Mouse (Mus musculus) lung, postnatal 4 days (tissue): ENCODE results near the gene Lmna.
A peak's percentile ranks its signal among the peaks of the same experiment; 100 is the strongest.

ENCODE experiments used
- DNase-seq, 2 experiments: peaks; one replicate each; pipeline ENCODE4 v3.0.0; 2021

The Lmna gene

DNA sequence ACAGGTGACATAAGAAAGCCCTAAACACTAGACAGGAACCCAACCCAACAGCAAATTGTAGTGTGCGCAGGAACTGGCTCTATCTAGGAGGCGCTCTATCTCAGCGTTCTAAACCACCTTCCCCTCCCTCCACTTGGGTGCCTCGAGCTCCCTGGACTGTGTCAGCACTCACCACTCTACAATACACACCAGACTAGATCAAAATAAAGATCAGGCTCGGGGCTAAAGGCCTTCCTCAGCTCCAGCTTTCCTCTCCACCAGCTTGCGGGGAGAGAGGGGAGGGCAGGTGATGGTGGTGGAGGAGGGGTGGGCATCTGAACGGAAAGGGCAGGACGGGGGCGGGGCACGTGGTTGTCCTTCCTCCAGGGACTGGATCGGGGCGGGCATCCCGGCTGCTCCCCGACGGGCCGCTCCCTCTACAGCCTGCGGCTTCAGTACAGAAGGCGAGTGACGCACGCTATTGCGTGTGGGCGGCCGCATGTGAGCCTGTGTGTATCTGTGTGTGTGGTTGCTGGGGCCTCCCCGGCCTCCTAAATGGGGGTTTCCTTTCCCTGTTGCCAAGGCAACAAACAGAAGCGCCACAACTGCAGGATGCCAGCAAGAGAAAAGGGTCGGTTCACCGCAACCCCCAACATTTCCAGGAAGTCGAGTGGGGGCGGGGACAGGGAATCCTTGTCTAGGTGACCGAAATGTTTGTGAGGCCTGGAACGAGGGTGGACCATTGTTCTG, at the start of gene Lmna:
TSS of gene Lmna (minus strand) at position 265 of the 729 bp plus-strand sequence.
- peak; percentile 97 to 99 for DNase-seq

DNA sequence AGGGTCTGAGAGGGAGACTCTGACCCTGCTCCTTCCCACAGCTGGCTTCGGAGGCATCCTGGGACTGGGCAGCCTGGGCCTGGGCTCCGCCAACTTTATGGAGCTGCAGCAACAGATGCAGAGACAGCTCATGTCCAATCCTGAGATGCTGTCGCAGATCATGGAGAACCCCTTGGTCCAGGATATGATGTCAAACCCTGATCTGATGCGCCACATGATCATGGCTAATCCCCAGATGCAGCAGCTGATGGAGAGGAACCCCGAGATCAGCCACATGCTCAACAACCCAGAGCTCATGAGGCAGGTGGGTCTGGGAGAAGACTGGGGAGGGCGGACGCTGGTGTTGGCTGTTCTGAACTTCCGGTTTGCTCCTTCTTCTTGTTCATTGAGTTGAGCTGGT, 46.9 kb upstream of the Lmna start:
- no peak for DNase-seq

DNA sequence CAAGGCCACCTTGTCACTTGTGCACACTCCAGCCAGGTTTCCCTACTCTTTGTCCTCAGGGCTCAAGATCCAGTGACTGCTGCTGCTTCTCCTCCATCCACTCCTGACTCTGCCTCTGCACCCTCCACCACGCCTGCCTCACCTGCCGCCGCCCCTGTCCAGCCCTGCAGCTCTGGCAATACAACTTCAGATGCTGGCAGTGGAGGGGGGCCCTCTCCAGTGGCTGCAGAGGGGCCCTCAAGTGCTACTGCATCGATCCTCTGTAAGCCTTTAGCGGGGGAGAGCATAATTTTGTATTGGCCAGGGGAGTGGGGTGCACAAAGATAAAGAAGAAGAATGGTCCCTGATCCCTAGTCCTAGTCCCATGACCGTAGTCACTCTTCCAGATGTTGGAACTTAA, 46.0 kb upstream of the Lmna start:
- no peak for DNase-seq

DNA sequence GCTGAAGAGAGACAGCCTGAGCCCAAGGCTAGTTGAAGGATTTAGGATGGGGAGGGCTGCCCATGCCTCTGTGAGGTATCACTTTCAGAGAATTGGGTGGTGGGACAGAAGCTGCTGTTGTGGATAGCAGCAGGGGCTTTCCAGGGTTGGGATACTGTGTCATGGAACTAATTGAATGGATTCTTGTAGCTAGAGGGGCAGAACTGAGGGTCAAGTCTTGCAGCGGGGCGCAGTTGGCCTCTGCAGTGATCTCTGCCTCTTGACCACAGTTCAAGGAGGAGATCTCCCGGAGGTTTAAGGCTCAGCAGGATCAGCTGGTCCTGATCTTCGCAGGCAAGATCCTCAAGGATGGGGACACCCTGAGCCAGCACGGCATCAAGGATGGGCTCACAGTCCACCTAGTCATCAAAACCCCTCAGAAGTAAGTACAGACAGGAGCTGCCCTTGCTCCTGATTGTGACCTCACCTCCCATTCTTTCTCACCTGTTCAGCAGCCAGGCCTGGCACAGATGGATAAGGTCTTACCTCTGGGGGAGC, 45.4 kb upstream of the Lmna start:
- no peak for DNase-seq

DNA sequence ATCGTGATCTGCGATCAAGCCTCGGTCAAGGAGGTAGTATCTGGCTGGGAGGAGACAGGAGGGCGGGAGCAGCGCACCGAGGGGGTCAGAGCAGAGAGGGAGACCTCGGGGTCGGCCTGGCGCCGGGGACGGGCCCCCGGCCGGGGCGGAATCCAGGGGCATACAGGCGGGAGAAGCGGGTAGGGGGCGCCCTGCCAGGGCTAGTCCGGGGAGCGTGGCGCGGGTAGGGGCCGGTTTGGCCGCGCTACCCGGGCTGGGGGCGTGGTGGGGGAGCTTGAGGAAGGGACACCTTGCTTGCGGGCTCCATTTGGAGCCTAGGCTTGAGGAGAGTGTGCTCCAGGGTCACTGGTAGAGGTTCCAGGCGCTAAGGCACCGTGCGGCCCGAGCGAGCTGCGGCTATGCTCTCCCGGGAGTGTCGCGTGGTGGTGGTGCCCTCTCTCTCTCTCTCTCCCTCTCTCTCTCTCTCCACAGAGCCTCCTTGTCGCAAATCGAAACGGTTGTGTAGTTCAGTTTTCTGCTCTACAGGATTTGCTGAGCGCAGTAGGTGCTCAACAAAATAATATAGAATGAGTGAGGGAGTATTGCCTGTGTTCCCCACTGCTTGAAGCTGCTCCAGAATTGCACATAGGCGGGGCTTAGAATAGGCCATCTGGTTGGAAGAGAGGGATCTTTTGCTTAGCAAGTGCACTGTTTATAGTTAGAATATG, 44.3 kb upstream of the Lmna start:
- no peak for DNase-seq

DNA sequence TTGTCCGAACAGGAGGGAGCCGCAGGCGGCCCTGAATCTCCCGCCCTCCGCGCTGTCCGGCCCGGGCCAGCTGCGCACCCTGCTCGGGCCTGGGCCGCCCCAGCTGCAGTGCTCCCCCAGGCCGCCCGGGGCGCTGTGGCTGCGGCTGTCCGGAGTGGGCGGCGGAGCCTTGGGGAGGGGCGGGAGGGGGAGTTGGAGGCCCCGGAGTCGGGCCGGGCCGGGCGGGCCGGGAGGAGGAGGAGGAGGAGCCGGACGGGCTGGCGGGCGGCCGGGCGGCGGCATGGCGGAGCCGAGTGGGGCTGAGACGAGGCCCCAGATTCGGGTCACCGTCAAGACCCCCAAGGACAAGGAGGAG, 43.7 kb upstream of the Lmna start, which contains the start of gene Ubqln4:
TSS of gene Ubqln4 (plus strand) at position 234 of the 355 bp plus-strand sequence.
- peak; percentile 95 to 96 for DNase-seq

DNA sequence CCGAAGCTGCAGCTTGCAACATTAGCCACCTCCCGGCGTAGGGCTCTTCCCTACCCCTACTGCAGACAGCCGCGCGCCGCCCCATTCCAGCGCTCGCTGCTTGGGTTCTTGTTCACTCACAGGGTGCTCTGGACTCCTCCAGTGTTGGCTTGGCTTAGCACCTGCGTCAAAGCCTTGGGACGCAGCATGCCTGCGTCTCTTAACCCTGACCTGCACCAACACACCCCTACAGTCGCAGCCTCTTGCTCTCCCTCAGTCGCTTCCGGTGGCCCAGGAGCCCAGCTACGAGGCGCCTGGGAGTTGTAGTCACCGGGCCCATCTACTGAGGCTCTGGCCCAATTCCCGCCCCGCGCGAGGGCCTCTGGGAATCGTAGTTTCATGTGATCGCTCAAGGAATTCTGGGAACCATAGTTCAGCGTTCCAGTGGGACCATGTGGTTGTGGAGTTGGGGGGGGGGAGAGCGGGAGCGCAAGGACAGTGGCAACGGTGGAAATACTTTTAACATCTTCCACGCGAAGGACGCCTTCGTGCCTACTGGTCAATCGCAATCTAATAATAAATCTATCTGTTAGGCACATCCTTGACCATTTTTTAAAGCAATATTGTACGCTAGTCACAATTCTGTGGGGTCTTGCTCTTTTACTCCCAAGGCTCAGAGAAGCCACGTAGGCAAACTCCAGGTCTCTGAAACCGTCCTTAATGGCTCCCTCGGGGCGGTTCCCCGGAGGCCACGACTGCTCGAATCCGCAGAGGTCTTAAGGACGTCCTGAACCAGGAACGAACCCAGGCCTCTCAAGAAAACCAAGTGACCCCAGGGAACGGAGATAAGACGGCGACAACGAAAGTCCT, 43.1 kb upstream of the Lmna start, which contains the start of gene Lamtor2:
TSS of gene Lamtor2 (minus strand) at position 399 of the 849 bp plus-strand sequence.
- peak; percentile 98 to 99 for DNase-seq

DNA sequence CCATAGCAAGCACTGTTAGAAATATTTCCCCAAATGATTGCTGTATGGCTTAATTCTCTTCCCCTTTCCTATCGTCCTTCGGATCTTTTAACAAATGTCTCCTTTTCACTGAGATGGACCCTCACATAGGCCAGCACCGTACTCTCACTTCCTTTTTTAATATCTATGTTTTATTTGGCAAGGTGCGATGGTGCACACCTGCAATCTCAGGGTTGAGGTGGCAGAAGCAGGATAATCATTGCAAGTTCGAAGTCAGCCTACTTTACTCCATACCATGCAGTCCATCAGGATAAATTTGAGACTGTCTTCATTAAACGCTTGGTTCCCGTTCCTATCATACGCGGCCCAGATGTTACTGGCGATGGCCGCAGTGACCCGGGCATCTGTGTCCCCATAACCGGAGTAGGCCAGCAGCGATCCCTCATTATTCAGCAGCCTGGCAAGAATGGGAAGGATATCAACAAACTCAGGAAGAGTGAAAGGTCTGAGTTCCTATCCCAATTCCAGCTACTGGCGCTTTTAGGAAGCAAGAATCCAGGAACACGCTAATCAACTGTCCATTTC, 42.4 kb upstream of the Lmna start:
- DNase-seq: no peak

DNA sequence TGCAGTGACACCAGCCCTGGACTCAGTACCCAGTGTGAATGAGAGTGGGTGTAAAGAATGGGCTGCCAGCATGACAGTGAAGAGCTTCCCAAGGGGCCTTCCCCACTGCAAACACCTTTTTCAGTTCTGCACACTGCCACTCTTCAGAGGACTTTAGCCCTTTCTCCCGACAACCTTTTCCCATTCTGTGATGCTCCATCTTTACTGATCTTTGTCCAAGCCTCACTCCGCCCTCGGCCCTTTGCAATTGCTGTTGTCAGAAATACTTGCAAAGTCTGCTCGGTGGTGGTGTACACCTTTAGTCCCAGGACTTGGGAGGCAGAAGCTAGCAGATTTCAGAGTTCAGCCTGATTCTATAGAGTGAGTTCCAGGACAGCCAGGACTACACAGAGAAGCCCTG, 41.8 kb upstream of the Lmna start:
- no peak for DNase-seq

DNA sequence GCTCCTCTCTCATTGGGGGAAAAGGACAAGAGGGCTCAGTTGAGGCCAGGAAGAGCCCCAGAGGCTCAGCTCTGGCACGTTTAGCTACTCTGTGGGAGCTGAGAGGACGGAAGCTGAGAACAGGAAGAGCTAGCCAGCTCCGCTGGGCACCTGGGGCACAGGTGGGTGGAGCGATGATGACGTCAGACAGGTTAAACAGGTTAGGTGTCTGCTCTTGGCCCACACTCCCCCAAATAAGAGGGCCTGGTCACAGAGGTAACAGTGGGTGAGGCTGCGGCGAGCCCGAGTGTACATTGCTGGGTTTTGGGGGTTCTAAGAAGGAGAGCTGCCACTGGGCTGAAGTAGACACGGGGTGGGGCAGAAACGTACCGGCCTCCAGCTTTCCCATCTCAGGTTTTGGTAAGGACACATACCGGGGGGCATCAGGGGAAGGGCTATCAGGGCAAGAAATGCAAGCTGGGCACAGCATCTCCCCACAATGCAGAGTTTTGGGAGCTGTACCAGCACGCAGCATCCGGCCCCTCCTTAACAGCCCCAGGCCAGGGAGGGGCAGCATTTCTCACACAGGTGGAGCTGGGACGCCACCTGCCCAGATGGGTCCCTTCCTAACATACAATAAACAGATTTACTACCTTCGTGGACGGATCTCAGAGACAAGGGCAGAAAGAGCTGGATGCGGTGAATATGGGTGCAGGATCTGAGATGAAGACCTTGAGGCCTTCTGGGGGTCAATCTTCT, 38.6 kb upstream of the Lmna start, which contains the start of gene Rab25:
TSS of gene Rab25 (minus strand) at position 121 of the 738 bp plus-strand sequence.
- peak; percentile 74 to 82 for DNase-seq

DNA sequence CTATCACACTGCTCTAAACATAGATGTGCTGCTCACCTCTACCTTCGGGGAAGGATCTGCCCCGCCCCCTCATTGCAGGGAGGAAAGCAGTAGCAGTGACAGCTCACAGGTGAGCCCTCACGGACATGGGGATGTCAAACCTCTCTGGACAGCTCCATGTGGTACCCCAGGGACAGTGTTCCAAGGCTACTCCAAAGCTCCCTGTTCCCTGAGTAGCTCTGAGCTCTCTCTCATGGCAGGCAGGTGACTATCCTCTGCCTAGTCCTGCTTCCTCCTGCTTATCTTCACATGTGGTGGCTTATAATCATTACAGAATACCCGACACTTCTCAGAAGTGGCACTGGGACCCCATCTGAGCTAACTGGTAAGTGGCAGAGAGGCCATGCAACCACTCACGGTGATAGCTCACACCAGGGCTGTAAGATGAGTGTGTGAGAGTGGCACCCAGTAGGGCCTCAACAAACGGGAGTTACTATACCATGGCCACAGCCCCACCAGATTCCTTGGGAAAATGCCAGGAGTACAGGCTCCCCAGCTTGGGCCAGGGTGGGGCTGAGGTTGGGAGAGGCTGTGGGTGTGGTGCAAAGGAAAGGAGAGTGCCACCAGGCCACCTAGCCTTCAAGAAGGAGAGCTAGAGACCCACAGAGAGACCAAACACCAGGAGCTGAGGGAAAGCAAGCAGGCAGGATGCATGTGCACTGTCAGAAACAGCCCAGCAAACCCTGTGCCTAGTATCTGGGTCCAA, 37.1 kb upstream of the Lmna start:
- DNase-seq: peak in 1 of 2 experiments; percentile 31

DNA sequence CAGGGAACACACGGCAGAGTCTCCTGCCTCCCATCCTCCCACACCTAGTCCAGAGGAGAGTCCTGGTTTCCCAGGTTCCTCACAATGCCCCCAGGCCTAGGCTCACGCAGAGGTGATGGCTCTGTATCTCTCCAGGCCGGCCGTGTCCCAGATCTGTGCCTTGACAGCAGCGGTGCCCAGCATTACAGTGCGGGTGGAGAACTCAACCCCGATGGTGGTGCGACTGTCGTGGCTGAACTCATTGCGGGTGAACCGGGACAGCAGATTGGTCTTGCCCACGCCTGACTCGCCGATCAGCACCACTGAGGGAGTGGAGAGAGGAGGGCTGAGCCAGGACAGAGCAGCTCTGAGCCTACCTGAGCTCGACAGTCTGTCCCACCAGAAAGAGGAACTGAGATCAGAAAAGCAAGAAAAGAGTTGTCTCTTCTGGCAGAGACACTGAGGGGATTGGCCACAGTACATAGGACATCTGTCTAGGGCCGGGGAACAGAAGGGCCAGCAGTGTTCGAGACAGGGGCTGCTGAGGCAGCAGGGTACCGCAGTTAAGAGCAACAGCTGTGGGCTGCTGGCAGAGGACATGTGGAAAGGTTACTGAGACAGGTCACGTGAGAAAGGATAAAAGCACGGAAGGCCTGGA, 35.3 kb upstream of the Lmna start:
- peak in 1 of 2 experiments; percentile 20 for DNase-seq

DNA sequence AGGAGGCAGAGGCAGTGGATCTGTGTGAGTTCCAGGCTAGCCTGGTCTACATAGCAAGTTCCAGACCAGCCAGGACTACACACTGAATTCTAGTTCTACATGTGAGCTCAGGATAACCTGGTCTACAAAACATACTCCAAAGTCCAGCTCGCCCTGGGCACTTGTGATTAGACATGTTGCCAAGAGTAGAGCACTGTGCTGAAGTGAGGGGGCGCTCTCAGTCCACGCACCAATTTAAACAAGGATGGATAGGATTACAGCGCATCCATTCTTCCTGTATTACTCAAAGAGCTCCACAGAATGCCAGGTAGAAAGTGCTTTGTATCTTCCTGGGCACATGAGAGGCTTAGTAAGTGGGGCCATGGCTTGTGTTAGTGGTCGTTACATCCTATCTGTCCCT, 34.8 kb upstream of the Lmna start:
- peak in 1 of 2 experiments; percentile 60 for DNase-seq

DNA sequence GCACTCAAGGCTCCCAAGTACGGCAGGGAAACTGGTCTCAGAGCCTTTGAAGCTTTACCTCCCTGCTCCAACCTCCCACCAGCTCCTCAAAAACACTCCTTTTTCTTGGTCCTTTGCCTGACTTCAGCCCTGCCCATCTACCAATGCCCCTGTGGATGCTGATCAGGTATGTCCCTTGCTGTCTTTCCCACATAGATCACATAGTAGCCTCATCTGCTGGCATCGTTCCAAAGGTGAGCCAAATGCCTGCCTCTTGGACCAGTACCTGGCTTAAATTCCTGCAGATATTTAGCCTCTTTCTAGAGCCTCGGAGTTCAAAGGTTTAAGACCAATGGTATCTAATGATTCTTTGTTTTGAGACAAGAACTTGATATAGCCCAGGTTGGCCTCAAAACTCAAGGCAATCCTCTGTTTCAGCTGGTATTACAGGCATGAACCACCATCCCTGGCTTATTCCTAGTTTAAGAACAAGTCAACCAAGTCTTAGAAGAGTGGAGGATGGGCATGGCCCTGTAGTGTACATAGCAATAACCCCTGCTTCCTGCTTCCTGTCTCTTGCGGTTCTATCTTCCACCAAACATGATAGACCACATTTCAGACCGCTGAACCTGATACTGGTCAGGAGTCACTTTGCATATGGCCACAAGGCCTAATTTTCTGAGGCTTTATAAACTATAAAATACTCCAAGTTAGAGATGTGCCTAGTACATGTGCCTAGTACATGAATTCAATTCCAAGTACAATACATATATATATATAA, 34.1 kb upstream of the Lmna start:
- peak in 1 of 2 experiments; percentile 15 for DNase-seq

DNA sequence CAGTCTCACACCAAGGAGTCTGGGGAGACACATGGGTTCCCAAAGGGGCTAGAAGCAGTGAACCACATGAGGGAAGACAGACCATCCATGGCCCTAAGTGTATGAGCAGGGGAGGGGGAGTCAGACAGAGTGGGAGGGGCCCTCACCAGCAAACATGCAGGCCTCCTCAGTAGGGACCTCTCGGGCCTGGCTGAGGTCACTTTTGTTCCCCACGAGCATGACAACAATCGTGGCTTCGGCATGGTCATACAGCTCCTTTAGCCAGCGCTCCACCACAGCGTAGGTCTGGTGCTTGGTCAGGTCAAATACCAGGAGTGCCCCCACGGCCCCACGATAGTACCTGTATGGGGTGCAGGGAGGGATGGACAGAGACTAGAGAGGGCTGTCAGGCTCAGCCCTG, 33.4 kb upstream of the Lmna start:
- DNase-seq: peak in 1 of 2 experiments; percentile 20

DNA sequence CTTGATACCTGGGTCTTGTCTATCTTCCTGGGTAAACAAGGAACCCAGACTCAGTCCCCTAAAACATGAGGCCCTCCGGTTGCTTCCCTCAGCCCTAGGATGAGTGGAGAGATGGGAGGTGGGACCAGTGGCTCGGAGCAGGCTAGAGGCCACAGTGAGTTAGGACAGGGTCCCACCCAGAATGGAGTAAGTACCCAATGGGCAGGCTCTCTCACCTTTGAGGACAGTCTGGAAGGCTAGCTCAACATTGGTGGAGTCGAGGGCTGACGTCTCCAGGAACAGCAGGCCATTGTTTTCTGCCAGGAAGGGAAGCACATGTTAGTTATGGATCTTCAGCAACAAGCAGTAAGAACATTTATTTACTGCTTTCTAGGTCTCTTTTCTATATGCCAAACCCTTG, 32.7 kb upstream of the Lmna start:
- DNase-seq: no peak

DNA sequence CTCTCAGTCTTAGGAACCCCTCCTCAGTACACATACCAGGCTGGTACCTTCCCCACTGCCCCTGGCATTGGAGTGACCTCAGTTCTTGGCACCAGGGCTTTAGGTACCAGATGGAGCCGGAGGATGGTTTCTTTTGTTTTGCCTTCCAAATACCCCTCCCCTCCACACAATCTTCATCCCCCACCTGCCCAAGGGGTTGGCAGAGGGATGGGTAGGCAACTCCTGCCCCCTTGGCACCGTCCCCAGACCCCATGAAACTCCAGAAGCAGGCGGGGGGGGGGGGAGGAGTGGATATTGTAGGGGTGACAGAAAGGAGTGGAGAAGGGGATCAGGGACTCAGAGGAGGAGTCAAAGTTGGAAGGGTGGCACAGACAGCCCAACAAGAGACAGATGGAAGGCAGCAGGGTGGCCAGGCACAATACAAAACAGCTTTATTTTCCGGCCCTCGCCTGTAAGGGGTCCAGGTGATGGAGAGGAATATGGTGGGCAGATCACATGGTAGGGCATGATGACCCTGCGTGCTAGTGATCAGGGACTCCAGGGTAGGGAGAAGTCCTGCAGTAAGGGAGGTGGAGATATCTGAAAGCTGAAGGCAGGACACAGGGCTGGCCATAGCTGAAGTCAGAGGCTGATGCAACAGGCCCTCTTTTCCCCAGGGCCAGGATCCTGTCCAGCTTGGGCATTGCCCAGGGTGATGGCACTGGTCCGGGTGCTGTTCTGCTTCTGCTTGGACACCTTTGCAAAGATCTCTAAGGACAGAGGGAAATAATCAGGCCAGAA, 32.1 kb upstream of the Lmna start:
- DNase-seq: peak in 1 of 2 experiments; percentile 18

DNA sequence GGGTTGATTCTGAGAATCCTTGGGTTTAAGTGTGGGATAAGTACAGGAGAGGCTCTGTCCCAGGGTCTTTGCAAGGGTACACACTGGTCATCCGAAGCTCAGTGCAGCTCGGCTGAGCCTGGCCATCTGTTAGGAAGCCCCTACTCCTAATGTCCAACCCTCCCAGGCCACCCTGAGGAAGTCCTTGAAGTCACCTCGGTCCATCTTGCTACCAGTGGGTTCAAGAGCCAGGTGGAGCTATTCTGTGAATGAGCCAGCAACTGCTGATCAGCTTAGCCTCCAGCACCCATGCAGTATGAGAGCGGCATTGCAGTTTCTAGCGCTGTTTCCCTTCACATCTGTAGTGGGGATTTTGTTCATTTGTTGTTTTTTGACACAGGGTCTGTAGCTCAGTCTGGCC, 30.3 kb upstream of the Lmna start:
- DNase-seq: no peak

DNA sequence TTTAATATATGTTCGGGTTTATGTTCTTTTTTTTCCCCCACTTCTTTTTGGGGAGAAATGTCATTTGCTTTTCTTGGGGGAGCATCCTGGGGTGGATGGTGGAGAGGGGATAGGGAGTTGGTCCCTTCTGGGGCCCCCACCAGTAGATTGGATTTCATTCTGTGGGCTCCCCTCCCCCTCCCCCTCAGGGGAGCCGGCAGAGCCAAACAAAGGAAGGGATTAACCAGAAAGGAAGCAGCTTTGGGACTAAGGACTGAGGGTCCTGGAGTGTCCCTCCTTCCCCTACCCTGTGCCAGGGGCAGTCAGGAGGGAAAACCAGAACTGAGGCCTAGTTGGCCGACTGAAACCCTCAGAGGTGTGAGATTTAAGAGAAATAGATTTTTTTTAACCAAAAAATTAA, 29.6 kb upstream of the Lmna start:
- DNase-seq: no peak
